Mouse (Mus musculus) forebrain, embryonic 11.5 days (tissue): Measurements from ENCODE around the gene Resp18. TPM values are rescaled to one million over a fixed set of nuclear protein-coding genes. Genes with fewer than 3 reads are reported as not detected.

Experiments used
- ATAC-seq: fragments of 200-750 bp; cut with Nextera tagmentation; replicated peaks from 2 replicates; pipeline ENCODE4 v1.8.0; 2017; ENCODE audit warnings: moderate TSS enrichment; ENCODE audit not compliant: low FRiP score
- DNase-seq: peaks from one replicate; pipeline ENCODE4 v3.0.0-alpha.2; 2017; ENCODE audit warnings: low spot score
- H3K27ac ChIP-seq: fragments of 300-500 bp; sonication (generic); 2 replicates; pipeline ENCODE4 v1.5.1; 2014; ENCODE audit warnings: low read depth, low read length
- H3K27me3 ChIP-seq: fragments of 300-500 bp; sonication (generic); 2 replicates; pipeline ENCODE4 v1.6.1; 2014; ENCODE audit warnings: mild to moderate bottlenecking, low read length, mixed read lengths; ENCODE audit not compliant: control insufficient read depth, insufficient read depth
- H3K36me3 ChIP-seq: fragments of 300-500 bp; sonication (generic); 2 replicates; pipeline ENCODE4 v1.6.1; 2014; ENCODE audit warnings: mild to moderate bottlenecking, low read length, moderate library complexity, mixed read lengths; ENCODE audit not compliant: control insufficient read depth, insufficient read depth
- H3K4me1 ChIP-seq: fragments of 300-500 bp; sonication (generic); replicated peaks from 2 replicates; pipeline ENCODE4 v1.6.1; 2014; ENCODE audit warnings: low read length, mixed read lengths; ENCODE audit not compliant: control insufficient read depth, insufficient read depth
- H3K4me2 ChIP-seq: fragments of 300-500 bp; sonication (generic); 2 replicates; pipeline ENCODE4 v1.6.1; 2014; ENCODE audit warnings: low read depth, mild to moderate bottlenecking, low read length, moderate library complexity, mixed read lengths; ENCODE audit not compliant: severe bottlenecking
- H3K4me3 ChIP-seq: fragments of 300-500 bp; sonication (generic); 2 replicates; pipeline ENCODE4 v1.5.1; 2014; ENCODE audit warnings: low read depth, low read length
- H3K9ac ChIP-seq: fragments of 300-500 bp; sonication (generic); 2 replicates; pipeline ENCODE4 v1.6.1; 2014; ENCODE audit warnings: low read length
- H3K9me3 ChIP-seq: fragments of 300-500 bp; sonication (generic); 2 replicates; pipeline ENCODE4 v1.6.1; 2016; ENCODE audit warnings: low read length, mixed read lengths; ENCODE audit not compliant: control insufficient read depth
- WGBS: fragments of 180-500 bp; shearing (Covaris S2); extraction: QIAGEN DNeasy Blood & Tissue Kit; methylation state at CpG from one replicate; pipeline ENCODE4 v1.1.7; 2014; 5-methylcytosine and 5-hydroxymethylcytosine counted together
- polyA plus RNA-seq: library from polyadenylated mRNA; unstranded; fragments of >200 nt; fragmentation: Nextera tagmentation; extraction: Ambion mirVana; gene quantifications from 2 replicates; pipeline ENCODE4 v1.2.1, GENCODE M21; 2014

Resp18 gene
- polyA plus RNA-seq, 1 experiment from 2014 or later: 15.8 TPM

DNA sequence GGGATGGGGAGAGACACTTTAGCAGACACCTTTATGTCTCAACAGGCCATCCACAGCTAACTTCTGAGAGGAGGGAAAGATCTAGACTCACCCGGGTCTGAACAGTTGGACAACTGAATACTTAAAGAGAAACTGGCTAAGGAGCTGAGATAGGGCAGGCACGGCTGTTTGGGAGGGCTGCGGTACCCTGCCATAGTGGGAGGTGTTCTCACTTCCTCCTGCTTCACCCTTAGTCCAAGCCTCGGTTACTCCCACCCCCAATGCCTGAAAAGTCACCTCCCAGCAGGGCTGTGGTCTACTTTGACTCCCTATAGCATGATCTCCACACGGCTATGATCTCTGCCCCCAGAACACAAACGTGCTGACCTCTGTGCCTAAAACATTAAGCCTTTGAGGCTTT, 54.7 kb downstream of the Resp18 start:
- no peak overlapping the region for H3K4me2 ChIP-seq
- H3K36me3 ChIP-seq: no peaks in the 10 kb centered on the region
- 73% methylated on average over 6 of the region's 6 CpGs for WGBS
- no peaks in the 10 kb centered on the region for H3K9me3 ChIP-seq
- peaks cover 30% of the 10 kb centered on the region for H3K27me3 ChIP-seq
- H3K9ac ChIP-seq: no peak overlapping the region
- no peak overlapping the region for H3K27ac ChIP-seq
- ATAC-seq (no peak), DNase-seq (no peak)
- H3K4me3 ChIP-seq: no peak overlapping the region
- H3K4me1 ChIP-seq: peaks cover 9% of the 10 kb centered on the region

DNA sequence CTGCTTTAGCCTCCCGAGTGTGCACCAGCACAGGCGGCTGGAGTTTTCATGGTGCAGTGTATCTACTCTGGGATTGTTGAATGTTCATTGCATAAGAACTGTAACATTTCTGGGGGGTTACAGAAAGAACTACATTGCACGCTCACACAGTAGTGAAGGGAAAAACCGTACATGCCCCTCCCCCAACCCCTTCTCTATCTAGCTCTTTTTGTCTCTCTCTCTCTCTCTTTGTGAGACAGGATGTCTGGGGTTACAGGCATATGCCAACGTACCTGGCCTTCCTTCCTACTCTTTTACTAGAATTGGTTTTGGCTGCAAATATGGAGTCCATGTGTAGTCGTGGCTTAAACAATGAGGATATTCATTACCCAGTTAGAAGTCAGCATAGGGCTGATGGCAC, 55.3 kb downstream of the Resp18 start:
- Histone ChIP-seq H3K4me2 (no peak overlapping the region), H3K27me3 (peaks cover 36% of the 10 kb centered on the region), H3K27ac (no peak overlapping the region), H3K9ac (no peak overlapping the region), H3K4me3 (no peak overlapping the region), H3K36me3 (no peaks in the 10 kb centered on the region), H3K9me3 (no peaks in the 10 kb centered on the region), H3K4me1 (peaks cover 12% of the 10 kb centered on the region)
- ATAC-seq: no peak
- no peak for DNase-seq
- 82% methylated on average over 6 of the region's 6 CpGs for WGBS

Other genes with a start within 250 kb of the Resp18 start
- 9.1 and 12.7 TPM in 2 replicates for gene Nhej1, start 153.2 kb downstream of the Resp18 start, polyA plus RNA-seq
- gene Slc23a3, start 144.5 kb downstream of the Resp18 start, polyA plus RNA-seq: 0.15 TPM in 1 of 2 replicates, not detected in the other
- 48.4 and 49.1 TPM in 2 replicates for gene Cnppd1, start 135.7 kb downstream of the Resp18 start, polyA plus RNA-seq
- gene Retreg2, start 135.6 kb downstream of the Resp18 start, polyA plus RNA-seq: 58.9 and 65.6 TPM in 2 replicates
- gene Zfand2b, start 109.8 kb downstream of the Resp18 start, polyA plus RNA-seq: 27.9 and 31.7 TPM in 2 replicates
- 27.4 and 30.2 TPM in 2 replicates for gene Abcb6, start 98.0 kb downstream of the Resp18 start, polyA plus RNA-seq
- 18.9 and 19.0 TPM in 2 replicates for gene Ankzf1, start 86.3 kb downstream of the Resp18 start, polyA plus RNA-seq
- 19.6 and 23.5 TPM in 2 replicates for gene Atg9a, start 86.2 kb downstream of the Resp18 start, polyA plus RNA-seq
- gene Glb1l, start 67.6 kb downstream of the Resp18 start, polyA plus RNA-seq: 18.5 and 20.9 TPM in 2 replicates
- gene Stk16, start 67.6 kb downstream of the Resp18 start, polyA plus RNA-seq: 111 and 127 TPM in 2 replicates
- 11.4 and 12.9 TPM in 2 replicates for gene Tuba4a, start 58.5 kb downstream of the Resp18 start, polyA plus RNA-seq
- not detected in 2 replicates for gene A630095N17Rik, start 46.3 kb downstream of the Resp18 start, polyA plus RNA-seq
- 22.2 and 22.6 TPM in 2 replicates for gene Dnajb2, start 42.0 kb downstream of the Resp18 start, polyA plus RNA-seq
- gene Ptprn, start 13.9 kb downstream of the Resp18 start, polyA plus RNA-seq: 3.7 and 4.3 TPM in 2 replicates
- gene Dnpep, start 39.6 kb upstream of the Resp18 start, polyA plus RNA-seq: 125 and 129 TPM in 2 replicates
- gene Des, start 81.9 kb upstream of the Resp18 start, polyA plus RNA-seq: 0.86 and 1.5 TPM in 2 replicates
- 14.1 and 16.0 TPM in 2 replicates for gene Speg, start 96.9 kb upstream of the Resp18 start, polyA plus RNA-seq
- 46.3 and 47.2 TPM in 2 replicates for gene Gmppa, start 157.5 kb upstream of the Resp18 start, polyA plus RNA-seq
- gene Asic4, start 172.0 kb upstream of the Resp18 start, polyA plus RNA-seq: 0.61 TPM in 2 replicates
- 21.3 and 23.3 TPM in 2 replicates for gene Chpf, start 200.9 kb upstream of the Resp18 start, polyA plus RNA-seq
- gene Tmem198, start 201.1 kb upstream of the Resp18 start, polyA plus RNA-seq: 8.9 and 9.4 TPM in 2 replicates
- gene Obsl1, start 228.0 kb upstream of the Resp18 start, polyA plus RNA-seq: 42.6 and 44.7 TPM in 2 replicates
- 1.3 and 2.4 TPM in 2 replicates for gene Inha, start 228.7 kb upstream of the Resp18 start, polyA plus RNA-seq
- gene Stk11ip, start 243.1 kb upstream of the Resp18 start, polyA plus RNA-seq: 23.9 and 27.6 TPM in 2 replicates